Mouse (Mus musculus): ENCODE measurements around the gene Plcl1.

GRCm38 (mm10) chr1:55665137-55665827 is 259.6 kb downstream of the Plcl1 start:
- no peak for TF ChIP-seq CTCF (IDR thresholded peaks at IDR 0.05; ENCODE audit: extremely low read depth, insufficient read length, insufficient replicate concordance, low read depth, low read length)
- no peak for TF ChIP-seq POLR2A (IDR thresholded peaks at IDR 0.05; ENCODE audit: low read depth, low read length)

Measured in small intestine, adult 2 months (tissue).